Mouse (Mus musculus) liver, adult 2 months (tissue): ENCODE measurements around the gene Fbxw10. TPM values are rescaled to one million over a fixed set of nuclear protein-coding genes. Genes with fewer than 3 reads are reported as not detected.

Experiments
- DNase-seq: peaks from one replicate; pipeline ENCODE4 v3.0.0-alpha.2; 2011; ENCODE audit warnings: low read depth, low spot score; ENCODE audit errors: extremely low read depth
- H3K27ac ChIP-seq: fragments of 200-500 bp; replicated peaks from 2 replicates; pipeline ENCODE4 v1.5.1; 2012; ENCODE audit warnings: low read depth, mild to moderate bottlenecking, control low read depth, inconsistent platforms, low read length; ENCODE audit not compliant: insufficient read depth
- H3K27me3 ChIP-seq: fragments of 200-500 bp; 2 replicates; pipeline ENCODE4 v1.6.1; 2012; ENCODE audit warnings: mild to moderate bottlenecking, moderate library complexity, low read length, inconsistent platforms; ENCODE audit not compliant: control insufficient read depth, insufficient read depth
- H3K36me3 ChIP-seq: fragments of 200-500 bp; 2 replicates; pipeline ENCODE4 v1.6.1; 2012; ENCODE audit warnings: low read length, inconsistent platforms; ENCODE audit not compliant: control insufficient read depth, insufficient read depth
- H3K4me1 ChIP-seq: fragments of 200-500 bp; 2 replicates; pipeline ENCODE4 v1.6.1; 2011; ENCODE audit warnings: low read length; ENCODE audit not compliant: control insufficient read depth, insufficient read depth
- H3K4me3 ChIP-seq: fragments of 200-500 bp; 2 replicates; pipeline ENCODE4 v1.5.1; 2011; ENCODE audit warnings: low read depth, mild to moderate bottlenecking, control low read depth, low read length, moderate library complexity; ENCODE audit not compliant: insufficient read depth
- H3K79me2 ChIP-seq: fragments of 200-500 bp; 2 replicates; pipeline ENCODE4 v1.6.1; 2012; ENCODE audit warnings: inconsistent platforms, mild to moderate bottlenecking, low read length, moderate library complexity; ENCODE audit not compliant: control insufficient read depth, insufficient read depth
- H3K9ac ChIP-seq: fragments of 200-500 bp; 2 replicates; pipeline ENCODE4 v1.6.1; 2012; ENCODE audit warnings: low read depth, mild to moderate bottlenecking, control low read depth, inconsistent platforms, low read length
- CTCF ChIP-seq: fragments of 200-500 bp; IDR thresholded peaks from 2 replicates; pipeline ENCODE4 v1.5.1; 2011; ENCODE audit warnings: low read depth, low read length, control low read depth
- POLR2A ChIP-seq: fragments of 200-500 bp; IDR thresholded peaks from 2 replicates; pipeline ENCODE4 v1.6.1; 2011; ENCODE audit warnings: low read length, control low read depth; ENCODE audit not compliant: insufficient read depth; ENCODE audit errors: extremely low read depth
- WGBS: fragments of 180-500 bp; shearing (Covaris S2); methylation state at CpG from one replicate; pipeline ENCODE4 v1.1.7; 2018; 5-methylcytosine and 5-hydroxymethylcytosine counted together
- polyA plus RNA-seq: library from polyadenylated mRNA; depleted of rRNA; stranded (reverse); fragments of >200 nt; gene quantifications from 2 replicates; pipeline ENCODE4 v1.2.3, GENCODE M21; 2012
- total RNA-seq: library from RNA; depleted of rRNA; stranded (reverse); fragments of >200 nt; gene quantifications from 2 replicates; pipeline ENCODE4 v1.2.3, GENCODE M21; 2014

Fbxw10 gene
- total and polyA plus RNA-seq, 2 experiments: not detected

DNA sequence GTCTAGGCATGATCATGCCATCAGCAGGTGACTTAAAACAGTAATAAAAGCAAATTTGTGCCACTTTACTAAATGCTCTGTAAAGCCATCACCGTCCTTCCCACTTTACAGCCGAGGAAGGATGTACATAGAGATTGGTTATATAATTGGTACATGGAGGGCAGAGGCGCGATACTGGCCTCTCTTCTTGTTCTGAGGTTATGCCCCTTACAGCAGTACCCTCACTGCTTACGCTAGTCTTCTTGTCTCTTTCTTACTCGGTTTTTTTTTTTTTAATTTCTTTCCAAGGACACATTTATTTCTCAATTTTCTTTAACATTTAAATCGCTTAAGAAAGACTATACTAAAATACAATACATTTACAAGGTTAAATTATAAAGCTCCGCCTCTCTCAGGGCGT, 31.9 kb downstream of the Fbxw10 start:
- Histone ChIP-seq H3K4me3 (peak overlapping the region; percentile 58), H3K27me3 (no peaks in the 10 kb centered on the region), H3K79me2 (no peaks in the 10 kb centered on the region), H3K27ac (no peak overlapping the region), H3K9ac (no peak overlapping the region), H3K4me1 (no peaks in the 10 kb centered on the region), H3K36me3 (no peaks in the 10 kb centered on the region)
- DNase-seq: no peak
- 22% methylated on average over 9 of the region's 9 CpGs for WGBS
- TF ChIP-seq POLR2A (no peak), CTCF (no peak)

DNA sequence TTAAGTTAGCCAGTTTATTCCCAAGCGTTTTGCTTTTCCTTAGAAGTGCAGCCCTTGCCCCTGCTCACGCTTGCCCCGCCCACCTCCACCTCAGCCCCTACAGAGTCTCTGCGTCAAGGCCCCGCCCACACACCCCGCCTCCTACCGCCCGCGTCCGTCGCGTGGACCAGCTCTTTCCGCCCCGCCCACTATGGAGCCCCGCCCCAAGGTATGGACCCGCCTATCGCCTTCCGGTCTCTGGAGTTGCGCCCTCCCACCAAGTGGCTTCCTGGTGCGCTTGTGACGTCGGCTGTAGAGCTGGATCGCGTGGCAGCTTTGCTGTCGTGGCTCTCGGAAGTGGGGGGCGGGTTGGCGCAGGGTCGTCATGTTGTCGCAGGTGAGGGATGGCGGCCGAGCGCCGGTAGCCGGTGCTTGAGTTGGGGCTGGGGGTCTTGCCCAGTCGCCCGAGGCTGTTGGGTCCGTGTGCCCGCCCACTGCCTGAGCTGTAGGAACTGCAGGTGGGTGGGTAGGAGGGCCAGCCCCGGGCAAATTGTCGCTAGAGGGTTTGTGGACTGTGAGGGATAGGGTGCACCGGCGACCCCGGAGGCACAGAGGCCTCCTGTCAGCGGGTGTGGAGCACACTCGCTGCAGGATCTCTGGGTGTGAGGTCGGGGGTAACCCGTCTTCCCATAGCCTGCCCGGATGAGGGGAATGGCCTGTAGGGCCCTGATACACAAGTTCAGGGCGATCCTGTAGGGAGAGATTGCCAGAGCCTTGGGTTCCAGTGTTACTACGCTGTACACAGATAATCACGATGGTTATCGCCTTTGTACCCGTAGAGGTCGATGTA, 32.6 kb downstream of the Fbxw10 start, which contains the start of gene Tvp23b:
TSS of gene Tvp23b (plus strand) at position 236 of the 829 bp plus-strand sequence.
- H3K27ac ChIP-seq: peak within 1 kb of the TSS; percentile 75
- under 1% methylated on average over 55 of the region's 55 CpGs for WGBS

DNA sequence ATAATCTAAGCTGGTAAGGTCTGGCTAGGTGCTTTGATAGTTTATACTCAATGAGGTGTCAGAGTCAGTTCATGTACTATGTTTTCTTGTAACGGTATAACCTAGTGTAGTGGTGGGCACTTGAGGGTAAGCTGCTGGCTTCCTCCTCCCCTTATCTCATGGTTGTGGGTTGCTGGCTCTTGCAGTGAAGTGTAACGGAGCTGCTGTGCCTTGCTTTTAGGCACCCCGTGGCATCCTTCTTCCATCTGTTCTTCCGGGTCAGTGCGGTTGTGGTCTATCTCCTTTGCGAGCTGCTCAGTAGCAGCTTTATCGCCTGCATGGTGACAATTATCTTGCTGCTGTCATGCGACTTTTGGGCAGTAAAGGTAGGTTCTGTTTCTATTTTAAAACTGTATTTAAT, 36.5 kb downstream of the Fbxw10 start:
- Histone ChIP-seq H3K36me3 (peaks cover 17% of the 10 kb centered on the region), H3K79me2 (no peaks in the 10 kb centered on the region), H3K27me3 (no peaks in the 10 kb centered on the region), H3K4me3 (no peak overlapping the region), H3K9ac (no peak overlapping the region), H3K4me1 (no peaks in the 10 kb centered on the region), H3K27ac (no peak overlapping the region)
- WGBS: 96% methylated on average over 8 of the region's 8 CpGs
- TF ChIP-seq POLR2A: no peak
- TF ChIP-seq CTCF: no peak
- no peak for DNase-seq

More for the DNA sequence above, 32.6 kb downstream of the Fbxw10 start, which contains the start of gene Tvp23b:
- TF ChIP-seq CTCF (no peak), POLR2A (peak; percentile 81)
- Histone ChIP-seq H3K79me2 (no peaks in the 10 kb centered on the region), H3K27me3 (no peaks in the 10 kb centered on the region), H3K4me3 (peak within 1 kb of the TSS; percentile 82), H3K36me3 (peaks cover under 1% of the 10 kb centered on the region; the same call in 1 of the 2 replicates), H3K9ac (peak within 1 kb of the TSS; percentile 87), H3K4me1 (no peaks in the 10 kb centered on the region)
- peak; percentile 83 for DNase-seq

DNA sequence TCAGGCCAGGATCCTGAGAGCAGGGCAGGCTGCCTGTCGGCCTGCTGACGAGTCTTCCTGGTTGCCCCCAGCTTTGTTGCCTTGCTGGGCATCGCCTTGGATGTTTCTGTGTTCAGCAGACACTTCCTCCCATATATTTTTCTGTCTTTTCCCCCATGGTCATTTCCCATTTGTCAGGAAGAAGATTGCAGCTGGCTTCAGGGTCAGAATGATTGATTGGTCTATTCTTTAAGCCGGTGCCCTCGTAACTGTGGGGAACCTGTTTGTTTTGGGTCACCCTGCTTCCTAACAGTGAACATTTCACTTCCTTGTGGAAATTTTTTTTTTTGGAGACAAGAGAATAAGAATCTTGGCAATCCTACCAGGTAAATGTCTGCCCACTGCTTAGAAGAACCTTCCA, 38.5 kb downstream of the Fbxw10 start:
- H3K36me3 ChIP-seq: peaks cover 25% of the 10 kb centered on the region
- 73% methylated on average over 5 of the region's 5 CpGs for WGBS

DNA sequence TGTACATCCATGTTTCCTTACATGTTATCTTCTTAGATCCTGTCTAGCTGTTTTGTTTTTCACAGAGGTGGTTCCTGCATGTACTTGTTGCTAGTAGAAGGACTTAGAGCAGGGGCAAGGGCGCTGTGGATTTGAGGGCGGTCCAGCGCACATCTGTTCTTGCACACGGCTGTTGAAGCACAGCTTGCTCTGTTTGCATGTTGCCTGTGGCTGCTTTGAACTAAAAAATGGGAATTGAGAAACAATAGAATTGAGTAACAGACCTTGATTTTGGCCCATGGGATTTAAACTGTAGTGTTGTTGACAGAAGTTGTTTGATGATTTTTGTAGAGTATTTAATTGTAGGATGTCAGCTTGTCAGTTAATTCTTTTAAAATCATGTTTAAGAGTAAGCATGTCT, 43.9 kb downstream of the Fbxw10 start:
- no peak for DNase-seq
- no peaks in the 10 kb centered on the region for H3K27me3 ChIP-seq
- no peaks in the 10 kb centered on the region for H3K4me1 ChIP-seq
- 83% methylated on average over 4 of the region's 4 CpGs for WGBS
- TF ChIP-seq POLR2A: no peak
- no peak for TF ChIP-seq CTCF
- no peak overlapping the region for H3K9ac ChIP-seq
- H3K79me2 ChIP-seq: no peaks in the 10 kb centered on the region
- peaks cover 36% of the 10 kb centered on the region for H3K36me3 ChIP-seq
- H3K27ac ChIP-seq: no peak overlapping the region
- no peak overlapping the region for H3K4me3 ChIP-seq

More for the DNA sequence above, 38.5 kb downstream of the Fbxw10 start:
- Histone ChIP-seq H3K9ac (no peak overlapping the region), H3K27ac (no peak overlapping the region), H3K79me2 (no peaks in the 10 kb centered on the region), H3K27me3 (no peaks in the 10 kb centered on the region), H3K4me1 (no peaks in the 10 kb centered on the region), H3K4me3 (no peak overlapping the region)
- TF ChIP-seq CTCF (no peak), POLR2A (no peak)
- no peak for DNase-seq

DNA sequence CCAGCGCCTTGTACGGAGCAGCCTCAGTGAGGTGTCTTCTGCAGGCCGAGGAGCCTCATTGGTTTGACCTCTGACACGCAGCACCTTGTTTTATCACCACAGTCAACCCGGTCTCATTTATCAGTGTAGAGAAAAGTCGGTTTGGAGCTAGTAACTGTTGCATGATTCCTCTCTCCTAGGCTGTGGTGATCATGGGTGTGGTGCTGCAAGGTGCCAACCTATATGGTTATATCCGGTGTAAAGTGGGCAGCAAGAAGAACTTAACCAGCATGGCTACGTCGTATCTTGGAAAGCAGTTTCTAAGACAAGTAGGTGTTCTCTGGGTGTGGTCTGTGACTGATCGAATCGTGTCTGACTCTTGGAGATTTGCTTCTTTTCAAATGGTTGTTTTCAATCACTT, 44.9 kb downstream of the Fbxw10 start:
- Histone ChIP-seq H3K4me3 (no peak overlapping the region), H3K27ac (no peak overlapping the region), H3K79me2 (no peaks in the 10 kb centered on the region), H3K27me3 (no peaks in the 10 kb centered on the region), H3K4me1 (no peaks in the 10 kb centered on the region), H3K9ac (no peak overlapping the region), H3K36me3 (peaks cover 31% of the 10 kb centered on the region; the same call in 1 of the 2 replicates)
- 95% methylated on average over 11 of the region's 11 CpGs for WGBS
- DNase-seq: no peak
- TF ChIP-seq POLR2A: no peak
- TF ChIP-seq CTCF: no peak
